Mouse (Mus musculus): ENCODE data around the gene Fam193a. TPM values are rescaled to one million over a fixed set of nuclear protein-coding genes. Genes with fewer than 3 reads are reported as not detected.
A peak's percentile ranks its signal among the peaks of the same experiment; 100 is the strongest.

Fam193a gene
- polyA plus RNA-seq, 1 experiment from 2014 or later: 12.3 TPM

- Histone ChIP-seq H3K9ac (no peak overlapping the region), H3K36me3 (peaks cover 94% of the 10 kb centered on the region), H3K4me1 (no peaks in the 10 kb centered on the region), H3K4me2 (no peak overlapping the region), H3K9me3 (no peaks in the 10 kb centered on the region), H3K27me3 (no peaks in the 10 kb centered on the region), H3K27ac (no peak overlapping the region), H3K4me3 (no peak overlapping the region)
- no peak for ATAC-seq (ENCODE audit: insufficient number of reproducible peaks, low FRiP score, low TSS enrichment, low read depth)
- 78% methylated on average over 3 of the region's 3 CpGs for WGBS
These were observed 17.6 kb upstream of the Fam193a start for GRCm38 (mm10) chr5:34352084-34352631.

GRCm38 (mm10) chr5:34360261-34360660, 9.5 kb upstream of the Fam193a start:
- no peaks in the 10 kb centered on the region for H3K27me3 ChIP-seq
- no peaks in the 10 kb centered on the region for H3K4me1 ChIP-seq
- no peaks in the 10 kb centered on the region for H3K9me3 ChIP-seq
- peaks cover 60% of the 10 kb centered on the region for H3K36me3 ChIP-seq
- ATAC-seq (ENCODE audit: insufficient number of reproducible peaks, low FRiP score, low TSS enrichment, low read depth): no peak
- no peak overlapping the region for H3K9ac ChIP-seq
- 89% methylated on average over 3 of the region's 3 CpGs for WGBS
- no peak overlapping the region for H3K27ac ChIP-seq
- H3K4me3 ChIP-seq: no peak overlapping the region
- no peak overlapping the region for H3K4me2 ChIP-seq

GRCm38 (mm10) chr5:34363115-34363514, 6.6 kb upstream of the Fam193a start:
- ATAC-seq (ENCODE audit: insufficient number of reproducible peaks, low FRiP score, low TSS enrichment, low read depth): no peak
- Histone ChIP-seq H3K4me1 (no peaks in the 10 kb centered on the region), H3K27ac (no peak overlapping the region), H3K9me3 (no peaks in the 10 kb centered on the region), H3K27me3 (no peaks in the 10 kb centered on the region), H3K9ac (no peak overlapping the region), H3K4me2 (no peak overlapping the region), H3K36me3 (peaks cover 36% of the 10 kb centered on the region), H3K4me3 (no peak overlapping the region)

GRCm38 (mm10) chr5:34368551-34369290, 1.0 kb upstream of the Fam193a start:
- peak overlapping the region; percentile 83 for H3K27ac ChIP-seq
- H3K9me3 ChIP-seq: no peaks in the 10 kb centered on the region
- peaks cover 7% of the 10 kb centered on the region for H3K36me3 ChIP-seq
- peak overlapping the region; percentile 58 for H3K9ac ChIP-seq
- no peaks in the 10 kb centered on the region for H3K27me3 ChIP-seq
- H3K4me1 ChIP-seq: peaks cover 18% of the 10 kb centered on the region
- WGBS: 71% methylated on average over 7 of the region's 7 CpGs
- peak overlapping the region; percentile 86 for H3K4me3 ChIP-seq
- ATAC-seq (ENCODE audit: insufficient number of reproducible peaks, low FRiP score, low TSS enrichment, low read depth): no peak
- peak overlapping the region; percentile 67 for H3K4me2 ChIP-seq

- Histone ChIP-seq H3K4me3 (peak overlapping the region; percentile 86), H3K9ac (peak overlapping the region; percentile 96), H3K4me2 (peak overlapping the region; percentile 58), H3K4me1 (peaks cover 18% of the 10 kb centered on the region), H3K36me3 (no peaks in the 10 kb centered on the region; the same call in 1 of the 2 replicates), H3K27me3 (no peaks in the 10 kb centered on the region), H3K9me3 (no peaks in the 10 kb centered on the region), H3K27ac (peak overlapping the region; percentile 85)
- ATAC-seq (ENCODE audit: insufficient number of reproducible peaks, low FRiP score, low TSS enrichment, low read depth): no peak
- WGBS: under 1% methylated on average over 54 of the region's 114 CpGs
These were observed 490 bp downstream of the Fam193a start for GRCm38 (mm10) chr5:34370022-34370823.

GRCm38 (mm10) chr5:34370840-34371239, 1.1 kb downstream of the Fam193a start:
- H3K4me3 ChIP-seq: peak overlapping the region; percentile 86
- peak overlapping the region; percentile 58 for H3K4me2 ChIP-seq
- ATAC-seq (ENCODE audit: insufficient number of reproducible peaks, low FRiP score, low TSS enrichment, low read depth): no peak
- 22% methylated on average over 8 of the region's 8 CpGs for WGBS
- no peaks in the 10 kb centered on the region for H3K27me3 ChIP-seq
- H3K4me1 ChIP-seq: peaks cover 18% of the 10 kb centered on the region
- no peaks in the 10 kb centered on the region for H3K36me3 ChIP-seq
- no peak overlapping the region for H3K27ac ChIP-seq
- no peaks in the 10 kb centered on the region for H3K9me3 ChIP-seq
- peak overlapping the region; percentile 96 for H3K9ac ChIP-seq

GRCm38 (mm10) chr5:34372141-34372540, 2.4 kb downstream of the Fam193a start:
- no peaks in the 10 kb centered on the region for H3K36me3 ChIP-seq
- H3K4me2 ChIP-seq: no peak overlapping the region
- no peak for ATAC-seq (ENCODE audit: insufficient number of reproducible peaks, low FRiP score, low TSS enrichment, low read depth)
- peaks cover 18% of the 10 kb centered on the region for H3K4me1 ChIP-seq
- H3K9me3 ChIP-seq: no peaks in the 10 kb centered on the region
- H3K27me3 ChIP-seq: no peaks in the 10 kb centered on the region
- no peak overlapping the region for H3K9ac ChIP-seq
- H3K4me3 ChIP-seq: no peak overlapping the region
- no peak overlapping the region for H3K27ac ChIP-seq

GRCm38 (mm10) chr5:34372541-34372940, 2.8 kb downstream of the Fam193a start:
- ATAC-seq (ENCODE audit: insufficient number of reproducible peaks, low FRiP score, low TSS enrichment, low read depth): no peak

GRCm38 (mm10) chr5:34378787-34379186, 9.1 kb downstream of the Fam193a start:
- Histone ChIP-seq H3K9me3 (no peaks in the 10 kb centered on the region), H3K27ac (no peak overlapping the region), H3K4me1 (peaks cover 8% of the 10 kb centered on the region; the same call in 1 of the 2 replicates), H3K36me3 (no peaks in the 10 kb centered on the region), H3K9ac (no peak overlapping the region), H3K4me2 (no peak overlapping the region), H3K4me3 (no peak overlapping the region), H3K27me3 (no peaks in the 10 kb centered on the region)
- no peak for ATAC-seq (ENCODE audit: insufficient number of reproducible peaks, low FRiP score, low TSS enrichment, low read depth)

More at GRCm38 (mm10) chr5:34372541-34372940, 2.8 kb downstream of the Fam193a start:
- Histone ChIP-seq H3K4me3 (no peak overlapping the region), H3K27ac (no peak overlapping the region), H3K4me2 (no peak overlapping the region), H3K9ac (no peak overlapping the region), H3K36me3 (no peaks in the 10 kb centered on the region), H3K27me3 (no peaks in the 10 kb centered on the region), H3K9me3 (no peaks in the 10 kb centered on the region), H3K4me1 (peaks cover 18% of the 10 kb centered on the region)

- Histone ChIP-seq H3K4me2 (no peak overlapping the region), H3K4me3 (no peak overlapping the region)
- 92% methylated on average over 2 of the region's 2 CpGs for WGBS
These were observed 12.0 kb downstream of the Fam193a start for GRCm38 (mm10) chr5:34381700-34382099.

GRCm38 (mm10) chr5:34385616-34386015, 15.9 kb downstream of the Fam193a start:
- Histone ChIP-seq H3K4me2 (no peak overlapping the region), H3K27ac (no peak overlapping the region), H3K36me3 (peaks cover 8% of the 10 kb centered on the region; the same call in 1 of the 2 replicates), H3K9ac (no peak overlapping the region), H3K4me1 (no peaks in the 10 kb centered on the region), H3K9me3 (no peaks in the 10 kb centered on the region), H3K4me3 (no peak overlapping the region), H3K27me3 (no peaks in the 10 kb centered on the region)
- ATAC-seq (ENCODE audit: insufficient number of reproducible peaks, low FRiP score, low TSS enrichment, low read depth): no peak
- 97% methylated on average over 5 of the region's 5 CpGs for WGBS

More at GRCm38 (mm10) chr5:34381700-34382099, 12.0 kb downstream of the Fam193a start:
- H3K36me3 ChIP-seq: peaks cover 8% of the 10 kb centered on the region; the same call in 1 of the 2 replicates
- no peaks in the 10 kb centered on the region for H3K9me3 ChIP-seq
- no peak overlapping the region for H3K27ac ChIP-seq
- H3K9ac ChIP-seq: no peak overlapping the region
- H3K27me3 ChIP-seq: no peaks in the 10 kb centered on the region
- no peak for ATAC-seq (ENCODE audit: insufficient number of reproducible peaks, low FRiP score, low TSS enrichment, low read depth)
- H3K4me1 ChIP-seq: peaks cover 8% of the 10 kb centered on the region; the same call in 1 of the 2 replicates

- H3K36me3 ChIP-seq: peaks cover 8% of the 10 kb centered on the region; the same call in 1 of the 2 replicates
- no peak overlapping the region for H3K9ac ChIP-seq
- no peak for ATAC-seq (ENCODE audit: insufficient number of reproducible peaks, low FRiP score, low TSS enrichment, low read depth)
- H3K9me3 ChIP-seq: no peaks in the 10 kb centered on the region
- no peak overlapping the region for H3K4me2 ChIP-seq
- no peak overlapping the region for H3K27ac ChIP-seq
- no peaks in the 10 kb centered on the region for H3K27me3 ChIP-seq
- H3K4me3 ChIP-seq: no peak overlapping the region
- no peaks in the 10 kb centered on the region for H3K4me1 ChIP-seq
- 95% methylated on average over 2 of the region's 2 CpGs for WGBS
These were observed 17.0 kb downstream of the Fam193a start for GRCm38 (mm10) chr5:34386744-34387143.

All from limb, embryonic 15.5 days (tissue).